Mouse (Mus musculus) heart, embryonic 15.5 days (tissue): ENCODE measurements around the gene Zbtb1. TPM values are rescaled to one million over a fixed set of nuclear protein-coding genes. Genes with fewer than 3 reads are reported as not detected.

ENCODE experiments used
- ATAC-seq: fragments of 200-750 bp; cut with Nextera tagmentation; replicated peaks from 2 replicates; pipeline ENCODE4 v1.8.0; 2017; ENCODE audit warnings: low read depth, moderate TSS enrichment; ENCODE audit not compliant: insufficient number of reproducible peaks, insufficient read depth, low FRiP score
- H3K27ac ChIP-seq: fragments of 300-500 bp; sonication (generic); 2 replicates; pipeline ENCODE4 v1.5.1; 2015; ENCODE audit warnings: mild to moderate bottlenecking, inconsistent platforms
- H3K27me3 ChIP-seq: fragments of 300-500 bp; sonication (generic); 2 replicates; pipeline ENCODE4 v1.6.1; 2015; ENCODE audit warnings: inconsistent platforms
- H3K36me3 ChIP-seq: fragments of 300-500 bp; sonication (generic); 2 replicates; pipeline ENCODE4 v1.6.1; 2015; ENCODE audit warnings: mild to moderate bottlenecking, inconsistent platforms
- H3K4me1 ChIP-seq: fragments of 300-500 bp; sonication (generic); replicated peaks from 2 replicates; pipeline ENCODE4 v1.6.1; 2015; ENCODE audit warnings: inconsistent platforms
- H3K4me2 ChIP-seq: fragments of 300-500 bp; sonication (generic); 2 replicates; pipeline ENCODE4 v1.6.1; 2015; ENCODE audit warnings: inconsistent platforms, mild to moderate bottlenecking, moderate library complexity
- H3K4me3 ChIP-seq: fragments of 300-500 bp; sonication (generic); 2 replicates; pipeline ENCODE4 v1.5.1; 2015; ENCODE audit warnings: mild to moderate bottlenecking, inconsistent platforms
- H3K9ac ChIP-seq: fragments of 300-500 bp; sonication (generic); 2 replicates; pipeline ENCODE4 v1.6.1; 2015; ENCODE audit warnings: mild to moderate bottlenecking, inconsistent platforms
- H3K9me3 ChIP-seq: fragments of 300-500 bp; sonication (generic); replicated peaks from 2 replicates; pipeline ENCODE4 v1.6.1; 2016; ENCODE audit warnings: inconsistent platforms
- WGBS: fragments of 180-500 bp; shearing (Covaris S2); methylation state at CpG from one replicate; pipeline ENCODE4 v1.1.7; 2015; ENCODE audit warnings: mixed read lengths; 5-methylcytosine and 5-hydroxymethylcytosine counted together
- polyA plus RNA-seq: library from polyadenylated mRNA; unstranded; fragments of >200 nt; fragmentation: Nextera tagmentation; extraction: Ambion mirVana; gene quantifications from 2 replicates; pipeline ENCODE4 v1.2.1, GENCODE M21; 2015

The Zbtb1 gene
- polyA plus RNA-seq, 1 experiment from 2014 or later = 5.7 TPM

- Histone ChIP-seq H3K4me1 (peaks cover 26% of the 10 kb centered on the region), H3K9me3 (no peaks in the 10 kb centered on the region), H3K9ac (no peak overlapping the region), H3K36me3 (no peaks in the 10 kb centered on the region), H3K4me3 (no peak overlapping the region), H3K27me3 (peaks cover 24% of the 10 kb centered on the region), H3K27ac (no peak overlapping the region), H3K4me2 (no peak overlapping the region)
- ATAC-seq = no peak
- 60% methylated on average over 1 of the region's 1 CpGs for whole genome bisulfite sequencing
Measured at GRCm38 (mm10) chr12:76407184-76407583, 37.1 kb downstream of the Zbtb1 start.

- no peak overlapping the region for H3K4me3 ChIP-seq
- WGBS = 57% methylated on average over 4 of the region's 4 CpGs
- ATAC-seq = no peak
- H3K27me3 ChIP-seq = peaks cover 24% of the 10 kb centered on the region
- H3K9me3 ChIP-seq = no peaks in the 10 kb centered on the region
- H3K27ac ChIP-seq = no peak overlapping the region
- peaks cover 19% of the 10 kb centered on the region for H3K4me1 ChIP-seq
- no peak overlapping the region for H3K9ac ChIP-seq
- H3K4me2 ChIP-seq = no peak overlapping the region
- no peaks in the 10 kb centered on the region for H3K36me3 ChIP-seq
Measured at GRCm38 (mm10) chr12:76409166-76409565, 39.1 kb downstream of the Zbtb1 start.

GRCm38 (mm10) chr12:76415383-76416010 is 45.4 kb downstream of the Zbtb1 start:
- Histone ChIP-seq H3K36me3 (no peaks in the 10 kb centered on the region), H3K4me2 (no peak overlapping the region), H3K9me3 (no peaks in the 10 kb centered on the region), H3K27me3 (no peaks in the 10 kb centered on the region), H3K9ac (no peak overlapping the region), H3K4me3 (no peak overlapping the region), H3K4me1 (peaks cover 8% of the 10 kb centered on the region), H3K27ac (0 out of 2 replicates have a peak overlapping the region, but pooled peaks have one; percentile 12)
- no peak for ATAC-seq
- 63% methylated on average over 12 of the region's 12 CpGs for WGBS

GRCm38 (mm10) chr12:76417433-76417854 is 47.4 kb downstream of the Zbtb1 start, which contains the start of gene Ppp1r36:
Gene Ppp1r36, plus strand, starts transcription at chr12:76417538.
- peak within 1 kb of the TSS; percentile 82 for H3K4me2 ChIP-seq
- peaks cover 8% of the 10 kb centered on the region for H3K4me1 ChIP-seq
- 1% methylated on average over 37 of the region's 37 CpGs for WGBS
- H3K27ac ChIP-seq = no peak within 1 kb of the TSS
- ATAC-seq = peak; percentile 79
- no peaks in the 10 kb centered on the region for H3K36me3 ChIP-seq
- no peaks in the 10 kb centered on the region for H3K27me3 ChIP-seq
- peak within 1 kb of the TSS; percentile 50 for H3K4me3 ChIP-seq
- H3K9me3 ChIP-seq = no peaks in the 10 kb centered on the region
- H3K9ac ChIP-seq = peak within 1 kb of the TSS; percentile 33; the same call in 1 of the 2 replicates

GRCm38 (mm10) chr12:76418346-76418745 is 48.3 kb downstream of the Zbtb1 start:
- WGBS = 91% methylated on average over 5 of the region's 5 CpGs
- no peaks in the 10 kb centered on the region for H3K9me3 ChIP-seq
- H3K9ac ChIP-seq = no peak overlapping the region
- peaks cover 8% of the 10 kb centered on the region for H3K4me1 ChIP-seq
- no peak overlapping the region for H3K27ac ChIP-seq
- H3K4me2 ChIP-seq = no peak overlapping the region
- no peak overlapping the region for H3K4me3 ChIP-seq
- no peak for ATAC-seq
- H3K27me3 ChIP-seq = no peaks in the 10 kb centered on the region
- no peaks in the 10 kb centered on the region for H3K36me3 ChIP-seq

- H3K27ac ChIP-seq = no peak overlapping the region
- no peaks in the 10 kb centered on the region for H3K9me3 ChIP-seq
- no peaks in the 10 kb centered on the region for H3K36me3 ChIP-seq
- no peaks in the 10 kb centered on the region for H3K27me3 ChIP-seq
- H3K4me2 ChIP-seq = no peak overlapping the region
- whole genome bisulfite sequencing = 88% methylated on average over 3 of the region's 3 CpGs
- no peak overlapping the region for H3K4me3 ChIP-seq
- H3K4me1 ChIP-seq = no peaks in the 10 kb centered on the region
- no peak for ATAC-seq
- no peak overlapping the region for H3K9ac ChIP-seq
Measured at GRCm38 (mm10) chr12:76425256-76425655, 55.2 kb downstream of the Zbtb1 start.

GRCm38 (mm10) chr12:76427546-76427945 is 57.5 kb downstream of the Zbtb1 start:
- no peak for ATAC-seq
- no peaks in the 10 kb centered on the region for H3K36me3 ChIP-seq
- no peak overlapping the region for H3K4me2 ChIP-seq
- H3K9me3 ChIP-seq = no peaks in the 10 kb centered on the region
- no peak overlapping the region for H3K9ac ChIP-seq
- H3K27ac ChIP-seq = no peak overlapping the region
- H3K27me3 ChIP-seq = no peaks in the 10 kb centered on the region
- WGBS = 31% methylated on average over 5 of the region's 5 CpGs
- 0 out of 2 replicates have a peak, but pooled peaks cover 4% of the 10 kb centered on the region for H3K4me1 ChIP-seq
- no peak overlapping the region for H3K4me3 ChIP-seq

GRCm38 (mm10) chr12:76430879-76431406 is 60.9 kb downstream of the Zbtb1 start:
- no peak for ATAC-seq
- H3K4me2 ChIP-seq = no peak overlapping the region
- WGBS = 24% methylated on average over 5 of the region's 5 CpGs
- no peaks in the 10 kb centered on the region for H3K9me3 ChIP-seq
- peak overlapping the region; percentile 29; the same call in 1 of the 2 replicates for H3K27ac ChIP-seq
- H3K36me3 ChIP-seq = no peaks in the 10 kb centered on the region
- H3K4me1 ChIP-seq = peaks cover 20% of the 10 kb centered on the region
- no peak overlapping the region for H3K9ac ChIP-seq
- H3K27me3 ChIP-seq = peaks cover 8% of the 10 kb centered on the region
- no peak overlapping the region for H3K4me3 ChIP-seq

GRCm38 (mm10) chr12:76431431-76431830 is 61.4 kb downstream of the Zbtb1 start:
- H3K4me2 ChIP-seq = no peak overlapping the region
- no peak overlapping the region for H3K9ac ChIP-seq
- H3K4me1 ChIP-seq = peaks cover 20% of the 10 kb centered on the region
- peaks cover 9% of the 10 kb centered on the region for H3K27me3 ChIP-seq
- H3K27ac ChIP-seq = 0 out of 2 replicates have a peak overlapping the region, but pooled peaks have one; percentile 29
- WGBS = 68% methylated on average over 6 of the region's 6 CpGs
- H3K36me3 ChIP-seq = no peaks in the 10 kb centered on the region
- no peak for ATAC-seq
- H3K9me3 ChIP-seq = no peaks in the 10 kb centered on the region
- H3K4me3 ChIP-seq = no peak overlapping the region

- H3K4me2 ChIP-seq = peak overlapping the region; percentile 64
- H3K4me1 ChIP-seq = peaks cover 20% of the 10 kb centered on the region
- H3K9ac ChIP-seq = no peak overlapping the region
- H3K4me3 ChIP-seq = peak overlapping the region; percentile 16
- no peak; the same call in 1 of the 2 replicates for ATAC-seq
- peaks cover 9% of the 10 kb centered on the region for H3K27me3 ChIP-seq
- 26% methylated on average over 7 of the region's 7 CpGs for WGBS
- no peaks in the 10 kb centered on the region for H3K9me3 ChIP-seq
- no peaks in the 10 kb centered on the region for H3K36me3 ChIP-seq
- no peak overlapping the region for H3K27ac ChIP-seq
Measured at GRCm38 (mm10) chr12:76434111-76434510, 64.0 kb downstream of the Zbtb1 start.

- peak overlapping the region; percentile 29; the same call in 1 of the 2 replicates for H3K9ac ChIP-seq
- peak overlapping the region; percentile 45 for H3K4me3 ChIP-seq
- no peak overlapping the region for H3K27ac ChIP-seq
- ATAC-seq = 0 out of 2 replicates have a peak, but pooled peaks have one; percentile 58
- peak overlapping the region; percentile 64 for H3K4me2 ChIP-seq
- H3K36me3 ChIP-seq = no peaks in the 10 kb centered on the region
- no peaks in the 10 kb centered on the region for H3K9me3 ChIP-seq
- WGBS = 3% methylated on average over 17 of the region's 17 CpGs
- peaks cover 20% of the 10 kb centered on the region for H3K4me1 ChIP-seq
- peaks cover 9% of the 10 kb centered on the region for H3K27me3 ChIP-seq
Measured at GRCm38 (mm10) chr12:76435084-76435483, 65.0 kb downstream of the Zbtb1 start.
